Mouse (Mus musculus) forebrain, embryonic 16.5 days (tissue): ENCODE data around the gene Zfp592. TPM values are rescaled to one million over a fixed set of nuclear protein-coding genes. Genes with fewer than 3 reads are reported as not detected.

Experiments
- ATAC-seq: fragments of 200-750 bp; cut with Nextera tagmentation; 2 replicates; pipeline ENCODE4 v1.8.0; 2017; ENCODE audit warnings: mild to moderate bottlenecking, moderate library complexity
- H3K27ac ChIP-seq: fragments of 300-500 bp; sonication (generic); 2 replicates; pipeline ENCODE4 v1.5.1; 2014; ENCODE audit warnings: low read length, control low read depth
- H3K27me3 ChIP-seq: fragments of 300-500 bp; sonication (generic); replicated peaks from 2 replicates; pipeline ENCODE4 v1.6.1; 2014; ENCODE audit warnings: low read length; ENCODE audit not compliant: control insufficient read depth, insufficient read depth
- H3K36me3 ChIP-seq: fragments of 300-500 bp; sonication (generic); 2 replicates; pipeline ENCODE4 v1.6.1; 2014; ENCODE audit not compliant: control insufficient read depth, insufficient read depth
- H3K4me1 ChIP-seq: fragments of 300-500 bp; sonication (generic); replicated peaks from 2 replicates; pipeline ENCODE4 v1.6.1; 2014; ENCODE audit warnings: low read length; ENCODE audit not compliant: control insufficient read depth, insufficient read depth
- H3K4me2 ChIP-seq: fragments of 300-500 bp; sonication (generic); 2 replicates; pipeline ENCODE4 v1.6.1; 2014; ENCODE audit warnings: mild to moderate bottlenecking, low read length, control low read depth
- H3K4me3 ChIP-seq: fragments of 300-500 bp; sonication (generic); replicated peaks from 2 replicates; pipeline ENCODE4 v1.5.1; 2014; ENCODE audit warnings: mild to moderate bottlenecking, low read length, control low read depth
- H3K9ac ChIP-seq: fragments of 300-500 bp; sonication (generic); replicated peaks from 2 replicates; pipeline ENCODE4 v1.6.1; 2014; ENCODE audit warnings: low read depth, low read length, control low read depth
- H3K9me3 ChIP-seq: fragments of 300-500 bp; sonication (generic); 2 replicates; pipeline ENCODE4 v1.6.1; 2016; ENCODE audit warnings: low read length; ENCODE audit not compliant: control insufficient read depth
- WGBS: fragments of 180-500 bp; shearing (Covaris S2); extraction: QIAGEN DNeasy Blood & Tissue Kit; methylation state at CpG from one replicate; pipeline ENCODE4 v1.1.7; 2014; 5-methylcytosine and 5-hydroxymethylcytosine counted together
- polyA plus RNA-seq: library from polyadenylated mRNA; unstranded; fragments of >200 nt; fragmentation: Nextera tagmentation; extraction: Ambion mirVana; gene quantifications from 2 replicates; pipeline ENCODE4 v1.2.1, GENCODE M21; 2015

Gene Zfp592
- polyA plus RNA-seq, 1 experiment from 2014 or later: 12.1 TPM

DNA sequence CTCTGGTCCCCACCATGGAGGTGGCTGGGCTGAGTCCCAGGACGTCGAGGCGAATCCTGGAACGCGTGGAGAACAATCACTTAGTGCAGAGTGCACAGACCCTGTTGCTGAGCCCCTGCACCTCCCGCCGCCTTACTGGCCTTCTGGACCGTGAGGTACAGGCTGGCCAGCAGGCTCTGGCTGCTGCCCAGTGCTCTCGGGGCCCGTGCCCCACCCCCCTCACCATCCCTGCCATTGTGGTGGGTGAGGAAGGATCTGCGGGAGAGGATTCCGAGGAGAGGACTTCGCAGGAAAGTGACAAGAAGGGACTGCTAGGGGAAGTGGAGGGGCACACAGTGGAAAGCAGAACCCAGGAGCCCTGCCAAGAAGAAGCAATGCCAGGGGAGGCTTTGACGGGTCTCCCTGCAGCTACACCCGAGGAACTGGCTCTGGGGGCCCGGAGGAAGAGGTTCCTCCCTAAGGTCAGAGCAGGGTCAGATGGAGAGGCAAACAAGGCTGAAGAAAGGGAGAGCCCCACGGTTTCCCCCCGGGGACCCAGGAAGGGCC is 100.0 kb downstream of the Zfp592 start:
- Histone ChIP-seq H3K36me3 (no peaks in the 10 kb centered on the region), H3K9ac (no peak overlapping the region), H3K4me3 (no peak overlapping the region), H3K4me1 (no peaks in the 10 kb centered on the region), H3K27ac (no peak overlapping the region), H3K4me2 (no peak overlapping the region), H3K27me3 (no peaks in the 10 kb centered on the region), H3K9me3 (no peaks in the 10 kb centered on the region)
- 48% methylated on average over 18 of the region's 18 CpGs for WGBS
- ATAC-seq: no peak

DNA sequence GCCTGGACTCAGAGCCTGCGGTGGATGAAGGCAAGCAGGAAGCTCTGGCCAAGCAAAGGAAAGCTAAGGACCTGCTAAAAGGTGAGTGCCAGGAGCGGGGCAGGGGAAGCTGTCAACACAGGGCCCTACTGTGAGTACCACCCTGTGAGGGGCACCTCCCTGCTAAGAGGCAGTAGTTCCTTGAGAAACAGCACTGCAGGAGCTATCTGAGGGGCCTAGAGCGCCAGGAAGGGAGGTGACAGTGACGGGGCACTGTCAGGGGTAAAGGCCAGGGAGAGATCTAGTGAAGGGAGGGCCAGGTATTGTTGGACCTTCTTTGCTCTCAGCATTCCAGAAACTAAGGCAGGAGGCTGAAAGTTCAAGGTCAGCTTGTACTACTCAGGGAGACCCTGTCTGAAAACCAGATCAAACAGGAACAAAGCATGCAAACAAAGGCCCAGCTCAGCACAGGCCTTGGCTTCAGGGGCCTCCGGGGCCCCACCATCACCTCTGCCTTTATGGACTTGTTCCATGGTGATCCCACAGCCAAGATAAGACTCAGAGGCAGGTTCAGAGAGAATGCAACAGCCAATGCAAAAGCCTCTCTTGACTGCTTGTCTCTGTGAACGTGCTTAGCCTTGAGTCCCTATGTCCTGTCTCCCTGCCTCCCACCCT is 100.8 kb downstream of the Zfp592 start:
- 78% methylated on average over 6 of the region's 6 CpGs for WGBS
- H3K27ac ChIP-seq: no peak overlapping the region
- no peak overlapping the region for H3K9ac ChIP-seq

More for the DNA sequence above, 100.8 kb downstream of the Zfp592 start:
- Histone ChIP-seq H3K9me3 (no peaks in the 10 kb centered on the region), H3K27me3 (no peaks in the 10 kb centered on the region), H3K36me3 (no peaks in the 10 kb centered on the region), H3K4me3 (no peak overlapping the region), H3K4me2 (no peak overlapping the region), H3K4me1 (no peaks in the 10 kb centered on the region)
- ATAC-seq: no peak

Other genes with a start within 250 kb of the Zfp592 start
- 24.5 and 25.9 TPM in 2 replicates for gene Iqgap1, start 167.7 kb upstream of the Zfp592 start, polyA plus RNA-seq
- gene Zscan2, start 132.8 kb upstream of the Zfp592 start, polyA plus RNA-seq: 5.7 and 5.9 TPM in 2 replicates
- 44.4 and 46.3 TPM in 2 replicates for gene Wdr73, start 92.4 kb upstream of the Zfp592 start, polyA plus RNA-seq
- 5.0 and 5.7 TPM in 2 replicates for gene Nmb, start 88.6 kb upstream of the Zfp592 start, polyA plus RNA-seq
- gene Sec11a, start 45.9 kb upstream of the Zfp592 start, polyA plus RNA-seq: 146 and 153 TPM in 2 replicates
- 0.05 and 0.06 TPM in 2 replicates for gene Alpk3, start 63.9 kb downstream of the Zfp592 start, polyA plus RNA-seq
- gene Slc28a1, start 121.1 kb downstream of the Zfp592 start, polyA plus RNA-seq: not detected in 2 replicates
- gene Pde8a, start 219.9 kb downstream of the Zfp592 start, polyA plus RNA-seq: 2.1 and 2.3 TPM in 2 replicates